Mouse (Mus musculus) embryonic facial prominence, embryonic 10.5 days (tissue): ENCODE results near the gene Il7r. TPM values are rescaled to one million over a fixed set of nuclear protein-coding genes. Genes with fewer than 3 reads are reported as not detected.

Experiments used
- DNase-seq: peaks from one replicate; pipeline ENCODE4 v3.0.0-alpha.2; 2017; ENCODE audit warnings: low spot score
- H3K27ac ChIP-seq: fragments of 300-500 bp; sonication (generic); replicated peaks from 2 replicates; pipeline ENCODE4 v1.5.1; 2016; ENCODE audit warnings: mild to moderate bottlenecking
- H3K27me3 ChIP-seq: fragments of 300-500 bp; sonication (generic); replicated peaks from 2 replicates; pipeline ENCODE4 v1.6.1; 2016; ENCODE audit warnings: low read depth, mild to moderate bottlenecking; ENCODE audit not compliant: poor library complexity, severe bottlenecking
- H3K36me3 ChIP-seq: fragments of 300-500 bp; sonication (generic); replicated peaks from 2 replicates; pipeline ENCODE4 v1.6.1; 2016; ENCODE audit warnings: mild to moderate bottlenecking, moderate library complexity
- H3K4me1 ChIP-seq: fragments of 300-500 bp; sonication (generic); 2 replicates; pipeline ENCODE4 v1.6.1; 2016
- H3K4me3 ChIP-seq: fragments of 300-500 bp; sonication (generic); 2 replicates; pipeline ENCODE4 v1.5.1; 2016; ENCODE audit warnings: mild to moderate bottlenecking, moderate library complexity
- H3K9me3 ChIP-seq: fragments of 300-500 bp; sonication (generic); 2 replicates; pipeline ENCODE4 v1.6.1; 2016; ENCODE audit warnings: mild to moderate bottlenecking
- WGBS: fragments of 180-500 bp; shearing (Covaris S2); methylation state at CpG from one replicate; pipeline ENCODE4 v1.1.7; 2016; 5-methylcytosine and 5-hydroxymethylcytosine counted together
- polyA plus RNA-seq: library from polyadenylated mRNA; unstranded; fragments of >200 nt; fragmentation: Nextera tagmentation; extraction: Ambion mirVana; gene quantifications from 2 replicates; pipeline ENCODE4 v1.2.1, GENCODE M21; 2016

Il7r gene
- polyA plus RNA-seq, 1 experiment from 2014 or later = not detected

- WGBS = 73% methylated on average over 3 of the region's 3 CpGs
- Histone ChIP-seq H3K4me1 (no peaks in the 10 kb centered on the region), H3K4me3 (no peak overlapping the region), H3K27ac (no peak overlapping the region), H3K9me3 (no peaks in the 10 kb centered on the region), H3K36me3 (no peaks in the 10 kb centered on the region), H3K27me3 (no peaks in the 10 kb centered on the region)
- DNase-seq = no peak
Observed at GRCm38 (mm10) chr15:9528186-9528935, 1.6 kb downstream of the Il7r start.

- no peak for DNase-seq
- H3K36me3 ChIP-seq = no peaks in the 10 kb centered on the region
- no peaks in the 10 kb centered on the region for H3K4me1 ChIP-seq
- H3K27ac ChIP-seq = no peak overlapping the region
- no peaks in the 10 kb centered on the region for H3K9me3 ChIP-seq
- H3K27me3 ChIP-seq = no peaks in the 10 kb centered on the region
- no peak overlapping the region for H3K4me3 ChIP-seq
Observed at GRCm38 (mm10) chr15:9526412-9526811, 3.6 kb downstream of the Il7r start.

- WGBS = 93% methylated on average over 5 of the region's 5 CpGs
- no peak overlapping the region for H3K4me3 ChIP-seq
- no peaks in the 10 kb centered on the region for H3K4me1 ChIP-seq
Observed at GRCm38 (mm10) chr15:9524907-9525306, 5.1 kb downstream of the Il7r start.

GRCm38 (mm10) chr15:9523956-9524355 is 6.0 kb downstream of the Il7r start:
- Histone ChIP-seq H3K4me3 (no peak overlapping the region), H3K27me3 (no peaks in the 10 kb centered on the region), H3K36me3 (no peaks in the 10 kb centered on the region), H3K4me1 (no peaks in the 10 kb centered on the region), H3K9me3 (no peaks in the 10 kb centered on the region), H3K27ac (no peak overlapping the region)
- no peak for DNase-seq
- 86% methylated on average over 5 of the region's 5 CpGs for WGBS

More at GRCm38 (mm10) chr15:9524907-9525306, 5.1 kb downstream of the Il7r start:
- no peaks in the 10 kb centered on the region for H3K27me3 ChIP-seq
- H3K36me3 ChIP-seq = no peaks in the 10 kb centered on the region
- DNase-seq = no peak
- no peak overlapping the region for H3K27ac ChIP-seq
- H3K9me3 ChIP-seq = no peaks in the 10 kb centered on the region

GRCm38 (mm10) chr15:9523059-9523458 is 6.9 kb downstream of the Il7r start:
- Histone ChIP-seq H3K27me3 (no peaks in the 10 kb centered on the region), H3K9me3 (no peaks in the 10 kb centered on the region), H3K36me3 (no peaks in the 10 kb centered on the region), H3K4me3 (no peak overlapping the region), H3K4me1 (no peaks in the 10 kb centered on the region), H3K27ac (no peak overlapping the region)
- WGBS = 93% methylated on average over 3 of the region's 3 CpGs
- no peak for DNase-seq

- WGBS = 81% methylated on average over 3 of the region's 3 CpGs
- no peak for DNase-seq
- Histone ChIP-seq H3K4me1 (no peaks in the 10 kb centered on the region), H3K4me3 (no peak overlapping the region), H3K9me3 (no peaks in the 10 kb centered on the region), H3K27me3 (no peaks in the 10 kb centered on the region), H3K27ac (no peak overlapping the region), H3K36me3 (no peaks in the 10 kb centered on the region)
Observed at GRCm38 (mm10) chr15:9492077-9492476, 37.9 kb downstream of the Il7r start.

- DNase-seq = no peak
- WGBS = 88% methylated on average over 2 of the region's 2 CpGs
- no peaks in the 10 kb centered on the region for H3K4me1 ChIP-seq
- H3K36me3 ChIP-seq = no peaks in the 10 kb centered on the region
- H3K4me3 ChIP-seq = no peak overlapping the region
- H3K9me3 ChIP-seq = no peaks in the 10 kb centered on the region
- no peak overlapping the region for H3K27ac ChIP-seq
- no peaks in the 10 kb centered on the region for H3K27me3 ChIP-seq
Observed at GRCm38 (mm10) chr15:9489417-9490118, 40.4 kb downstream of the Il7r start.

GRCm38 (mm10) chr15:9473188-9473587 is 56.8 kb downstream of the Il7r start:
- no peak for DNase-seq
- Histone ChIP-seq H3K36me3 (no peaks in the 10 kb centered on the region), H3K9me3 (peaks cover 6% of the 10 kb centered on the region; the same call in 1 of the 2 replicates), H3K27me3 (no peaks in the 10 kb centered on the region), H3K4me1 (no peaks in the 10 kb centered on the region), H3K27ac (no peak overlapping the region), H3K4me3 (no peak overlapping the region)
- 93% methylated on average over 1 of the region's 1 CpGs for WGBS

GRCm38 (mm10) chr15:9472618-9473017 is 57.4 kb downstream of the Il7r start:
- Histone ChIP-seq H3K27ac (no peak overlapping the region), H3K36me3 (no peaks in the 10 kb centered on the region), H3K9me3 (peaks cover 6% of the 10 kb centered on the region; the same call in 1 of the 2 replicates), H3K4me3 (no peak overlapping the region), H3K4me1 (no peaks in the 10 kb centered on the region), H3K27me3 (no peaks in the 10 kb centered on the region)
- DNase-seq = no peak
- WGBS = 74% methylated on average over 3 of the region's 3 CpGs

GRCm38 (mm10) chr15:9472167-9472566 is 57.8 kb downstream of the Il7r start:
- Histone ChIP-seq H3K27ac (no peak overlapping the region), H3K4me1 (no peaks in the 10 kb centered on the region), H3K4me3 (no peak overlapping the region), H3K36me3 (no peaks in the 10 kb centered on the region), H3K27me3 (no peaks in the 10 kb centered on the region), H3K9me3 (peaks cover 6% of the 10 kb centered on the region; the same call in 1 of the 2 replicates)
- DNase-seq = no peak
- 80% methylated on average over 3 of the region's 3 CpGs for WGBS

GRCm38 (mm10) chr15:9471053-9471685 is 58.8 kb downstream of the Il7r start:
- Histone ChIP-seq H3K36me3 (no peaks in the 10 kb centered on the region), H3K9me3 (peaks cover 6% of the 10 kb centered on the region; the same call in 1 of the 2 replicates), H3K4me3 (no peak overlapping the region), H3K4me1 (no peaks in the 10 kb centered on the region), H3K27me3 (no peaks in the 10 kb centered on the region), H3K27ac (no peak overlapping the region)
- WGBS = 90% methylated on average over 4 of the region's 4 CpGs
- DNase-seq = no peak

GRCm38 (mm10) chr15:9464039-9464438 is 65.9 kb downstream of the Il7r start:
- no peak for DNase-seq
- no peaks in the 10 kb centered on the region for H3K4me1 ChIP-seq
- H3K4me3 ChIP-seq = no peak overlapping the region
- WGBS = 52% methylated on average over 1 of the region's 1 CpGs
- H3K27ac ChIP-seq = no peak overlapping the region
- H3K27me3 ChIP-seq = no peaks in the 10 kb centered on the region
- H3K9me3 ChIP-seq = peaks cover 4% of the 10 kb centered on the region; the same call in 1 of the 2 replicates
- no peaks in the 10 kb centered on the region for H3K36me3 ChIP-seq
